Mouse (Mus musculus) intestine, postnatal 0 days (tissue): Measurements from ENCODE around the gene Cdkn2d. TPM values are rescaled to one million over a fixed set of nuclear protein-coding genes. Genes with fewer than 3 reads are reported as not detected.

ENCODE experiments used
- ATAC-seq: fragments of 200-750 bp; cut with Nextera tagmentation; 2 replicates; pipeline ENCODE4 v1.8.0; 2017; ENCODE audit warnings: mild to moderate bottlenecking, moderate TSS enrichment, moderate library complexity
- H3K27ac ChIP-seq: fragments of 300-500 bp; sonication (generic); 2 replicates; pipeline ENCODE4 v1.5.1; 2014; ENCODE audit warnings: mild to moderate bottlenecking, low read depth, low read length, moderate library complexity
- H3K27me3 ChIP-seq: fragments of 300-500 bp; sonication (generic); replicated peaks from 2 replicates; pipeline ENCODE4 v1.6.1; 2014; ENCODE audit warnings: low read length, mixed read lengths; ENCODE audit not compliant: control insufficient read depth, insufficient read depth
- H3K36me3 ChIP-seq: fragments of 300-500 bp; sonication (generic); 2 replicates; pipeline ENCODE4 v1.6.1; 2014; ENCODE audit warnings: mild to moderate bottlenecking, moderate library complexity; ENCODE audit not compliant: control insufficient read depth, insufficient read depth
- H3K4me1 ChIP-seq: fragments of 300-500 bp; sonication (generic); replicated peaks from 2 replicates; pipeline ENCODE4 v1.6.1; 2014; ENCODE audit warnings: antibody characterized with exemption, low read length, mixed read lengths; ENCODE audit not compliant: control insufficient read depth, insufficient read depth
- H3K4me2 ChIP-seq: fragments of 300-500 bp; sonication (generic); replicated peaks from 2 replicates; pipeline ENCODE4 v1.6.1; 2014; ENCODE audit warnings: low read depth, mild to moderate bottlenecking, moderate library complexity
- H3K4me3 ChIP-seq: fragments of 300-500 bp; sonication (generic); 2 replicates; pipeline ENCODE4 v1.5.1; 2014; ENCODE audit warnings: low read depth, low read length
- H3K9ac ChIP-seq: fragments of 300-500 bp; sonication (generic); 2 replicates; pipeline ENCODE4 v1.6.1; 2014; ENCODE audit warnings: mild to moderate bottlenecking, low read depth, low read length
- H3K9me3 ChIP-seq: fragments of 300-500 bp; sonication (generic); 2 replicates; pipeline ENCODE4 v1.6.1; 2016; ENCODE audit warnings: mixed run types; ENCODE audit not compliant: control insufficient read depth
- CTCF ChIP-seq: sonication (generic); IDR thresholded peaks from 2 replicates; pipeline ENCODE4 v1.5.1; 2016; ENCODE audit warnings: low read depth, mild to moderate bottlenecking, control low read depth, antibody characterized with exemption, moderate library complexity
- WGBS: fragments of 180-500 bp; shearing (Covaris S2); extraction: QIAGEN DNeasy Blood & Tissue Kit; methylation state at CpG from one replicate; pipeline ENCODE4 v1.1.7; 2014; 5-methylcytosine and 5-hydroxymethylcytosine counted together
- polyA plus RNA-seq: library from polyadenylated mRNA; unstranded; fragments of >200 nt; fragmentation: Nextera tagmentation; extraction: Ambion mirVana; gene quantifications from 2 replicates; pipeline ENCODE4 v1.2.1, GENCODE M21; 2015

Gene Cdkn2d
- 24.1 and 25.8 TPM in 2 replicates for polyA plus RNA-seq

DNA sequence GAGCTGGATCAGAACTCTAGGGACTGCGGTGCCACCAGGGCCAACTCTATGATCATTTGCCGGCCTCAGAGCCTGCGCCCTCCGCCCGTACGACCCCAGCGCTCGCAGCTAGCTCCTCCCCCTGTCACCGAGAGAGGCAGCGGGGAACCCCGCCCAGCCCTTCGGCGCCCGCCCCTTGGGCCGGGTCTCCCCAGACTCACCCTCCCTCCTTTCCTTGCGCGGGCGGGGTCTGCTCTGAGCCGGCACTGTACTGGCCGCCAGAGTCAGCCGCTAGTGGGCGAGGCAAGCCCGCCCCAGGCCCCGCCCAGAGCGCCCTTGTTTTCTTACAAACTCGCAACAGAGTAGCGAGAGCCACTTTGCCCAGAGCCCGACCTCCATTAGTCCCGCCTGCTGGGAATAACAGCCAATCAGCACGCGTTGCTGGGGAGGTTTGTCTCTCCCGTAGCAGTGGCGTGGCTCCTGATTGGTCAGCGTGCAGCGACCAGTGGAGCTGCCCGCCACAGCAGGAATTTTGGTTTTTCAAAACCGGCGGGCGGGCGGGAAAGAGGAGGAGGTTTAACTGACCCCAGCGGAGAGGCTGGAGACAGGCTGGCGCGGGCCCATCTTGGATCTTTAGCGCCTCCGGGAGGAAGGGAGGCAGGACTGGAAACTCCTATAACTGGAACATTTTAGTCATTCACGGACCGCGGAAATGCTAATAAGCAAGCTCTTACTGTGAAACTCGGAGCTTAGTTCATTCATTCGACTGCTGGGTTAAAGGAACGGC is at the start of gene Cdkn2d:
Gene Cdkn2d, minus strand, starts transcription at position 386 of the 766 bp plus-strand sequence.
- WGBS = under 1% methylated on average over 50 of the region's 51 CpGs
- H3K27me3 ChIP-seq = no peaks in the 10 kb centered on the region
- peak within 1 kb of the TSS; percentile 69 for H3K27ac ChIP-seq
- peaks cover 15% of the 10 kb centered on the region; the same call in 1 of the 2 replicates for H3K4me1 ChIP-seq
- peak within 1 kb of the TSS; percentile 70 for H3K4me3 ChIP-seq
- peak; percentile 60 for TF ChIP-seq CTCF
- H3K4me2 ChIP-seq = peak within 1 kb of the TSS; percentile 82
- H3K9ac ChIP-seq = peak within 1 kb of the TSS; percentile 69
- peaks cover 11% of the 10 kb centered on the region; the same call in 1 of the 2 replicates for H3K36me3 ChIP-seq
- peak; percentile 93 for ATAC-seq
- H3K9me3 ChIP-seq = no peaks in the 10 kb centered on the region

DNA sequence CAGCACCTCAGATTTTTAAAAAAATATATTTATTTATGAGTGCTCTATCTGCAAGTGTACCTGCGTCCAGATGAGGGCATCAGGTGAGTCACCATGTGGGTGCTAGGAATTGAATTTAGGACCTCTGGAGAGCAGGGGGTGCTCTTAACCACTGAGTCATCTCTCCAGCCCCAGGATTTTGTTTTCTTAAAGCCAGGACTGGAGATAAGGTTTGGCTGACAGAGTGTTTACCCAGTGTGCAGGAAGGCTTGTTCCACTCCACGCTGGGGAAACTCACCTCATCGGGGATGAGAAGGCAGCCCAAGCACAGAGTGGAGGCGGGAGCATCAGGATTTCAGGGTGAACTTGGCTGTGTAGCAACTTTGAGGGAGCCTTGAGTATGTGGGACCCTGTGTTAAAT is 49.2 kb upstream of the Cdkn2d start:
- Histone ChIP-seq H3K4me1 (no peaks in the 10 kb centered on the region), H3K4me2 (no peak overlapping the region), H3K9me3 (no peaks in the 10 kb centered on the region), H3K9ac (no peak overlapping the region), H3K4me3 (no peak overlapping the region), H3K36me3 (peaks cover 24% of the 10 kb centered on the region; the same call in 1 of the 2 replicates), H3K27ac (no peak overlapping the region), H3K27me3 (no peaks in the 10 kb centered on the region)
- 56% methylated on average over 4 of the region's 4 CpGs for WGBS
- no peak for TF ChIP-seq CTCF
- no peak for ATAC-seq

DNA sequence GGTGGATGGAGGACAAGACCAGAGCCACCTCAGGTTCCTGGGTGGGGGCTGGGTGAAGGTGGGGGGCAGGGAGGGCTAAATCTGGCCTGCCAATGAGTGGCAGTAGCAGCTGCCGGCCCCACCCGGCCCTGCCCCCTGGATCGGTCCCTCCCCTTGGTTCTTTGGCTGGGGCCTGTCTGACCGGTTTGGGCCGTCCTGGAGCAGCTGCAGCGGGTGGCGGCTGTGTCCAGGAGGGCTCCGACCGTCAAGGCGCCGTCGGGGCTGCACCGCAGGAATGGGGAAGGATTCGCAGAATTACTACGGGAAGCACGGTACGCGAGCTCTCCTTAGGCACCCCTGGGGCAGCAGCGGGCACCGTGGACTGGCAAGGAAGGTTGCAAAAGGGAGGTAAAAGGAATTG is 46.4 kb upstream of the Cdkn2d start:
- ATAC-seq = peak; percentile 76
- H3K9me3 ChIP-seq = no peaks in the 10 kb centered on the region

DNA sequence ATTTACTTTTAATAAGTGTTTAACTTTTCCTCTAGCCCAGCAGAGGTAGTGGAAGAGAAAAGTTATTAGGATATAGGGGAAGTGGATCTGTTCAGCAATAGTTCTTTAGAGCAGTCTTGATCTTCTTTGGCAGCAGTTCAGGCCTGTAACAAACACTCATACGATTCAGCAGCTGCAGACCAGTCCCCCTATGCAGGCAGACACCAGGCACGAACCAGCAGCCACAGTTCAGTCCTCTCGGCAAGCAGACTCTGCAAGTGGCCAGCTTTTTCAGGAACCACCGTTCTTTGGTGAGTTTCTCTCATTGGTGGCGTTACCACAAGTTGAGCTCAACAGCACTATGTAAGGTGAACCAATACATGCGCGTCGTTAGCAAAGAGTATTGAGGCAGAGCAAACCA is 45.3 kb upstream of the Cdkn2d start:
- 86% methylated on average over 8 of the region's 8 CpGs for WGBS
- no peaks in the 10 kb centered on the region for H3K9me3 ChIP-seq
- no peaks in the 10 kb centered on the region for H3K4me1 ChIP-seq
- H3K9ac ChIP-seq = no peak overlapping the region
- ATAC-seq = no peak
- no peaks in the 10 kb centered on the region for H3K27me3 ChIP-seq
- H3K36me3 ChIP-seq = peaks cover 2% of the 10 kb centered on the region; the same call in 1 of the 2 replicates
- TF ChIP-seq CTCF = no peak
- H3K27ac ChIP-seq = no peak overlapping the region
- H3K4me2 ChIP-seq = no peak overlapping the region
- no peak overlapping the region for H3K4me3 ChIP-seq

More for the DNA sequence above, 46.4 kb upstream of the Cdkn2d start:
- Histone ChIP-seq H3K4me2 (peak overlapping the region; percentile 57), H3K9ac (no peak overlapping the region), H3K4me3 (peak overlapping the region; percentile 28), H3K27me3 (no peaks in the 10 kb centered on the region), H3K4me1 (no peaks in the 10 kb centered on the region), H3K36me3 (peaks cover 13% of the 10 kb centered on the region; the same call in 1 of the 2 replicates), H3K27ac (no peak overlapping the region)
- WGBS = 9% methylated on average over 18 of the region's 20 CpGs
- no peak for TF ChIP-seq CTCF

DNA sequence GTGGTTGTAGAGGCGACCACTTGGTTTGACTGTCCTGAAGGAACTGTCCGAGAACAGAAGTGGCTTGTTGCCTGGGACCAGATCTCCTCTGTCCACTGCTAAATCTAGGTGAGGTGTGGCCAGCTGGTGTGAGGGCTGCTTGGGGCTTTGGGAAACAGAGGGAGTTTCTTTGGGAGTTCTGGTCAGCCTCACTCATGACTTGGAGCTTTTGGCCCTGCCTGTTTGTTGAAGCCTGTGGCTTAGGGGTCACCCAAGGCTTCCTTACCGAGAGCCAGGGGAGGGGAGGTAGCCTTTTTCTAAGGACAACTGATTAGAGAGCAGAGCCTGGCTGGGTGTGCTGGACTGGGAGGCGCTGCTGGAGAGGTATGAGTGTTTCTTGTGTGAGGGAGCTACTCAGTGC is 44.2 kb upstream of the Cdkn2d start:
- no peak overlapping the region for H3K9ac ChIP-seq
- no peaks in the 10 kb centered on the region for H3K27me3 ChIP-seq
- H3K4me2 ChIP-seq = no peak overlapping the region
- no peaks in the 10 kb centered on the region for H3K36me3 ChIP-seq
- no peak for TF ChIP-seq CTCF
- 84% methylated on average over 4 of the region's 4 CpGs for WGBS
- no peak for ATAC-seq
- H3K27ac ChIP-seq = no peak overlapping the region
- H3K9me3 ChIP-seq = no peaks in the 10 kb centered on the region
- no peaks in the 10 kb centered on the region for H3K4me1 ChIP-seq
- H3K4me3 ChIP-seq = no peak overlapping the region

DNA sequence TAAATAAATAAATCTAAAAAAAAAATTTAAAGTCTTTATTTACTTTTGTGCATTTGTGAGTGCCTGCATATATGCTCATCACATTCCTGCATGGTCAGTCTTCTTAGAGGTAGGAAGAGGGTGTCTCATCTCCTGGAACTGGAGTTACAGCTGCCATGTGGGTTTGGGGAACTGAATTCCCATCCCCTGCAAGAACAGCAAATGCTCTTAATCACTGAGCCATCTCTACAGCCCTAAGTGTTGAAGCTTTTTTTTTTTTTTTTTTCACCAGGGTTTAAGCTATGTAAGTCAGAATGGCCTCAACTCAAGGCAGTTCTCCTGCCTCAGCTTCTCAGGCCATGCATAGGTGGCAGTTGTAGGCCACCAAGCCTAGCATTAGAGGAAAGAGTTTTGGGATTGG is 43.5 kb upstream of the Cdkn2d start:
- Histone ChIP-seq H3K4me2 (no peak overlapping the region), H3K27me3 (no peaks in the 10 kb centered on the region), H3K9ac (no peak overlapping the region), H3K27ac (no peak overlapping the region), H3K4me3 (no peak overlapping the region), H3K9me3 (no peaks in the 10 kb centered on the region), H3K4me1 (no peaks in the 10 kb centered on the region), H3K36me3 (no peaks in the 10 kb centered on the region)
- TF ChIP-seq CTCF = no peak
- ATAC-seq = no peak
